Mouse (Mus musculus): Measurements from ENCODE around the gene Tenm4. TPM values are rescaled to one million over a fixed set of nuclear protein-coding genes. Genes with fewer than 3 reads are reported as not detected.

The Tenm4 gene
- total and polyA plus RNA-seq, 3 experiments = 9.2 to 15.2 TPM; not detected in 1

GRCm38 (mm10) chr7:96555294-96555693 lies 384.2 kb downstream of the Tenm4 start:
- H3K9me3 ChIP-seq (replicated peaks; ENCODE audit: insufficient read depth, low read length) = no peaks in the 10 kb centered on the region
- H3K27me3 ChIP-seq (ENCODE audit: control insufficient read depth in 1 of 2, insufficient read depth in 2 of 2, low read length in 2 of 2) = no peaks in the 10 kb centered on the region
- H3K36me3 ChIP-seq (ENCODE audit: control insufficient read depth in 1 of 2, insufficient read depth in 2 of 2, low read length in 2 of 2) = no peaks in the 10 kb centered on the region
- DNase-seq (ENCODE audit: low read depth, low spot score) = no peak
- H3K4me1 ChIP-seq (ENCODE audit: control insufficient read depth in 1 of 2, insufficient read depth in 2 of 2, low read length in 2 of 2) = no peaks in the 10 kb centered on the region
- no peak overlapping the region for H3K4me3 ChIP-seq (ENCODE audit: control insufficient read depth in 1 of 2, insufficient read depth in 1 of 2, low read depth in 2 of 2, low read length in 2 of 2)
- H3K79me2 ChIP-seq (ENCODE audit: control insufficient read depth, insufficient read depth, low read length, poor library complexity) = no peaks in the 10 kb centered on the region
- H3K9ac ChIP-seq (ENCODE audit: control insufficient read depth, low read depth, low read length, poor library complexity, severe bottlenecking) = no peak overlapping the region
- H3K27ac ChIP-seq (ENCODE audit: control insufficient read depth, low read depth, low read length) = no peak overlapping the region
- TF ChIP-seq MEF2A (IDR thresholded peaks at IDR 0.05; ENCODE audit: extremely low read depth, insufficient replicate concordance, low read depth, low read length, poor library complexity, severe bottlenecking) = no peak
- TF ChIP-seq JUND (IDR thresholded peaks at IDR 0.05; ENCODE audit: low read depth, low read length) = no peak
- no peak for TF ChIP-seq USF2 (IDR thresholded peaks at IDR 0.05; ENCODE audit: borderline replicate concordance in 1 of 2, insufficient read depth in 1 of 2, low read depth in 1 of 2, low read length in 2 of 2)
- no peak for TF ChIP-seq SIN3A (IDR thresholded peaks at IDR 0.05; ENCODE audit: low read length)
- no peak for TF ChIP-seq CHD2 (IDR thresholded peaks at IDR 0.05; ENCODE audit: low read length)
- TF ChIP-seq EP300 (IDR thresholded peaks at IDR 0.05; ENCODE audit: low read depth in 1 of 2, low read length in 2 of 2) = no peak
- no peak for TF ChIP-seq RCOR1 (IDR thresholded peaks at IDR 0.05; ENCODE audit: low read depth, low read length)
- TF ChIP-seq MYB (IDR thresholded peaks at IDR 0.05; ENCODE audit: low read depth, low read length) = no peak
- no peak for TF ChIP-seq HCFC1 (IDR thresholded peaks at IDR 0.05; ENCODE audit: low read depth, low read length)
- no peak for TF ChIP-seq MAFK (IDR thresholded peaks at IDR 0.05; ENCODE audit: borderline replicate concordance, low read depth, low read length)

GRCm38 (mm10) chr7:96556756-96557155 lies 385.7 kb downstream of the Tenm4 start:
- TF ChIP-seq E2F4 (IDR thresholded peaks at IDR 0.05; ENCODE audit: borderline replicate concordance, low read depth, low read length) (no peak), CTCF (IDR thresholded peaks at IDR 0.05 in 2 of 3, conservative IDR thresholded peaks at IDR 0.05 in 1 of 3; ENCODE audit: control insufficient read depth in 1 of 3, insufficient read depth in 1 of 3, low read depth in 2 of 3, low read length in 3 of 3, poor library complexity in 1 of 3, severe bottlenecking in 1 of 3) (no peak), ETS1 (IDR thresholded peaks at IDR 0.05; ENCODE audit: low read depth, low read length) (no peak), TCF12 (IDR thresholded peaks at IDR 0.05; ENCODE audit: low read depth, low read length) (no peak), CHD1 (IDR thresholded peaks at IDR 0.05; ENCODE audit: low read depth, low read length) (no peak), EP300 (IDR thresholded peaks at IDR 0.05; ENCODE audit: low read depth in 1 of 2, low read length in 2 of 2) (no peak), GABPA (IDR thresholded peaks at IDR 0.05; ENCODE audit: low read depth, low read length) (no peak), MAX (IDR thresholded peaks at IDR 0.05; ENCODE audit: low read length) (no peak), ZKSCAN1 (IDR thresholded peaks at IDR 0.05; ENCODE audit: low read depth, low read length) (no peak), ZNF384 (IDR thresholded peaks at IDR 0.05; ENCODE audit: low read depth, low read length) (no peak), JUND (IDR thresholded peaks at IDR 0.05; ENCODE audit: low read depth, low read length) (no peak), UBTF (IDR thresholded peaks at IDR 0.05; ENCODE audit: borderline replicate concordance, insufficient read depth, low read depth, low read length) (no peak), USF1 (IDR thresholded peaks at IDR 0.05; ENCODE audit: low read depth, low read length) (no peak), POLR2AphosphoS5 (IDR thresholded peaks at IDR 0.05; ENCODE audit: borderline replicate concordance, low read depth, low read length) (no peak)
- H3K4me1 ChIP-seq (ENCODE audit: control insufficient read depth in 1 of 2, insufficient read depth in 2 of 2, low read length in 2 of 2) = no peaks in the 10 kb centered on the region
- H3K9me3 ChIP-seq (replicated peaks; ENCODE audit: insufficient read depth, low read length) = no peaks in the 10 kb centered on the region
- no peaks in the 10 kb centered on the region for H3K79me2 ChIP-seq (ENCODE audit: control insufficient read depth, insufficient read depth, low read length, poor library complexity)
- no peak for DNase-seq (ENCODE audit: low read depth, low spot score)
- no peaks in the 10 kb centered on the region for H3K36me3 ChIP-seq (ENCODE audit: control insufficient read depth in 1 of 2, insufficient read depth in 2 of 2, low read length in 2 of 2)
- H3K9ac ChIP-seq (ENCODE audit: control insufficient read depth, low read depth, low read length, poor library complexity, severe bottlenecking) = no peak overlapping the region
- no peaks in the 10 kb centered on the region; a peak in 1 of 4 replicates for H3K27me3 ChIP-seq (ENCODE audit: control insufficient read depth in 1 of 2, insufficient read depth in 2 of 2, low read length in 2 of 2)
- H3K27ac ChIP-seq (ENCODE audit: control insufficient read depth, low read depth, low read length) = no peak overlapping the region
- H3K4me3 ChIP-seq (ENCODE audit: control insufficient read depth in 1 of 2, insufficient read depth in 1 of 2, low read depth in 2 of 2, low read length in 2 of 2) = no peak overlapping the region
